Mouse (Mus musculus): ENCODE measurements around the gene Bex4. TPM values are rescaled to one million over a fixed set of nuclear protein-coding genes. Genes with fewer than 3 reads are reported as not detected.
"Not testable (repeated sequence)": the region's sequence is repeated elsewhere in the genome, so short reads cannot be mapped to it uniquely, and the experiment has no call there.

Gene Bex4
- not detected for total RNA-seq (2018; cell fraction: chromatin; rRNA removed)
- total RNA-seq (2018; cell fraction: cytosol; rRNA removed): not detected
- not detected for total RNA-seq (2018; cell fraction: nucleus; rRNA removed)
- polyA plus RNA-seq (2018): not detected in 3 replicates

GRCm38 (mm10) chrX:136138827-136139639, at the start of gene Bex4:
Gene Bex4, plus strand, starts transcription at chrX:136138996.
- H3K79me2 ChIP-seq (ENCODE audit: inconsistent target); H3K27ac ChIP-seq; H3K36me3 ChIP-seq (ENCODE audit: inconsistent target); H3K4me3 ChIP-seq (ENCODE audit: inconsistent target): not testable (repeated sequence)
- 12% methylated on average over 11 of the region's 64 CpGs for WGBS (ENCODE audit: missing documents)

- 34% methylated on average over 2 of the region's 2 CpGs for WGBS (ENCODE audit: missing documents)
- no peaks in the 10 kb centered on the region for H3K36me3 ChIP-seq (ENCODE audit: inconsistent target)
- no peaks in the 10 kb centered on the region for H3K79me2 ChIP-seq (ENCODE audit: inconsistent target)
- H3K4me3 ChIP-seq (ENCODE audit: inconsistent target): no peak overlapping the region
- H3K27ac ChIP-seq: no peak overlapping the region
Measured at GRCm38 (mm10) chrX:136092497-136093279, 46.1 kb upstream of the Bex4 start.

- H3K79me2 ChIP-seq (ENCODE audit: inconsistent target): no peaks in the 10 kb centered on the region
- 70% methylated on average over 2 of the region's 2 CpGs for WGBS (ENCODE audit: missing documents)
- no peak overlapping the region for H3K27ac ChIP-seq
Measured at GRCm38 (mm10) chrX:136094421-136094820, 44.4 kb upstream of the Bex4 start.

GRCm38 (mm10) chrX:136104046-136104723, 34.6 kb upstream of the Bex4 start:
- 76% methylated on average over 4 of the region's 4 CpGs for WGBS (ENCODE audit: missing documents)
- no peaks in the 10 kb centered on the region for H3K36me3 ChIP-seq (ENCODE audit: inconsistent target)
- H3K4me3 ChIP-seq (ENCODE audit: inconsistent target): no peak overlapping the region
- H3K27ac ChIP-seq: no peak overlapping the region
- H3K79me2 ChIP-seq (ENCODE audit: inconsistent target): no peaks in the 10 kb centered on the region

More at GRCm38 (mm10) chrX:136094421-136094820, 44.4 kb upstream of the Bex4 start:
- no peak overlapping the region for H3K4me3 ChIP-seq (ENCODE audit: inconsistent target)
- H3K36me3 ChIP-seq (ENCODE audit: inconsistent target): no peaks in the 10 kb centered on the region

- H3K27ac ChIP-seq: no peak overlapping the region
- no peak overlapping the region for H3K4me3 ChIP-seq (ENCODE audit: inconsistent target)
- no peaks in the 10 kb centered on the region for H3K36me3 ChIP-seq (ENCODE audit: inconsistent target)
- WGBS (ENCODE audit: missing documents): 77% methylated on average over 3 of the region's 3 CpGs
- H3K79me2 ChIP-seq (ENCODE audit: inconsistent target): no peaks in the 10 kb centered on the region
Measured at GRCm38 (mm10) chrX:136104724-136105088, 34.1 kb upstream of the Bex4 start.

GRCm38 (mm10) chrX:136107942-136108341, 30.9 kb upstream of the Bex4 start:
- H3K79me2 ChIP-seq (ENCODE audit: inconsistent target): no peaks in the 10 kb centered on the region
- no peaks in the 10 kb centered on the region for H3K36me3 ChIP-seq (ENCODE audit: inconsistent target)
- H3K4me3 ChIP-seq (ENCODE audit: inconsistent target): no peak overlapping the region
- H3K27ac ChIP-seq: no peak overlapping the region
- WGBS (ENCODE audit: missing documents): 60% methylated on average over 5 of the region's 6 CpGs

GRCm38 (mm10) chrX:136115015-136115414, 23.8 kb upstream of the Bex4 start:
- Histone ChIP-seq H3K27ac (no peak overlapping the region), H3K36me3 (ENCODE audit: inconsistent target) (no peaks in the 10 kb centered on the region), H3K4me3 (ENCODE audit: inconsistent target) (no peak overlapping the region), H3K79me2 (ENCODE audit: inconsistent target) (no peaks in the 10 kb centered on the region)
- WGBS (ENCODE audit: missing documents): 20% methylated on average over 3 of the region's 4 CpGs

- no peaks in the 10 kb centered on the region for H3K79me2 ChIP-seq (ENCODE audit: inconsistent target)
- H3K4me3 ChIP-seq (ENCODE audit: inconsistent target): no peak overlapping the region
- H3K27ac ChIP-seq: no peak overlapping the region
- H3K36me3 ChIP-seq (ENCODE audit: inconsistent target): no peaks in the 10 kb centered on the region
- 38% methylated on average over 17 of the region's 23 CpGs for WGBS (ENCODE audit: missing documents)
Measured at GRCm38 (mm10) chrX:136115419-136115961, 23.3 kb upstream of the Bex4 start.

GRCm38 (mm10) chrX:136127038-136127743, 11.6 kb upstream of the Bex4 start:
- H3K79me2 ChIP-seq (ENCODE audit: inconsistent target): no peaks in the 10 kb centered on the region
- no peak overlapping the region for H3K4me3 ChIP-seq (ENCODE audit: inconsistent target)
- H3K36me3 ChIP-seq (ENCODE audit: inconsistent target): no peaks in the 10 kb centered on the region
- 59% methylated on average over 5 of the region's 8 CpGs for WGBS (ENCODE audit: missing documents)
- H3K27ac ChIP-seq: no peak overlapping the region

- 14% methylated on average over 5 of the region's 5 CpGs for WGBS (ENCODE audit: missing documents)
- Histone ChIP-seq H3K4me3 (ENCODE audit: inconsistent target) (no peak overlapping the region), H3K79me2 (ENCODE audit: inconsistent target) (no peaks in the 10 kb centered on the region), H3K27ac (no peak overlapping the region), H3K36me3 (ENCODE audit: inconsistent target) (no peaks in the 10 kb centered on the region)
Measured at GRCm38 (mm10) chrX:136127744-136128064, 11.1 kb upstream of the Bex4 start.

GRCm38 (mm10) chrX:136135559-136135958, 3.2 kb upstream of the Bex4 start:
- no peaks in the 10 kb centered on the region for H3K79me2 ChIP-seq (ENCODE audit: inconsistent target)
- no peaks in the 10 kb centered on the region for H3K36me3 ChIP-seq (ENCODE audit: inconsistent target)
- H3K4me3 ChIP-seq (ENCODE audit: inconsistent target): no peak overlapping the region
- WGBS (ENCODE audit: missing documents): 96% methylated on average over 3 of the region's 4 CpGs
- no peak overlapping the region for H3K27ac ChIP-seq

- no CpG with 5 or more reads among the region's 5 CpGs for WGBS (ENCODE audit: missing documents)
- not testable (repeated sequence) for H3K79me2 ChIP-seq (ENCODE audit: inconsistent target); H3K4me3 ChIP-seq (ENCODE audit: inconsistent target); H3K27ac ChIP-seq; H3K36me3 ChIP-seq (ENCODE audit: inconsistent target)
Measured at GRCm38 (mm10) chrX:136139640-136140004, 826 bp downstream of the Bex4 start.

- no peaks in the 10 kb centered on the region for H3K36me3 ChIP-seq (ENCODE audit: inconsistent target)
- 89% methylated on average over 4 of the region's 5 CpGs for WGBS (ENCODE audit: missing documents)
- H3K27ac ChIP-seq: no peak overlapping the region
- H3K4me3 ChIP-seq (ENCODE audit: inconsistent target): no peak overlapping the region
- no peaks in the 10 kb centered on the region for H3K79me2 ChIP-seq (ENCODE audit: inconsistent target)
Measured at GRCm38 (mm10) chrX:136141385-136141784, 2.6 kb downstream of the Bex4 start.

- Histone ChIP-seq H3K36me3 (ENCODE audit: inconsistent target) (no peaks in the 10 kb centered on the region), H3K79me2 (ENCODE audit: inconsistent target) (no peaks in the 10 kb centered on the region), H3K27ac (no peak overlapping the region), H3K4me3 (ENCODE audit: inconsistent target) (no peak overlapping the region)
- 83% methylated on average over 1 of the region's 2 CpGs for WGBS (ENCODE audit: missing documents)
Measured at GRCm38 (mm10) chrX:136143711-136144110, 4.9 kb downstream of the Bex4 start.
